8 mouse cellular contexts compared by ENCODE assay signal in the genomic region with DNA sequence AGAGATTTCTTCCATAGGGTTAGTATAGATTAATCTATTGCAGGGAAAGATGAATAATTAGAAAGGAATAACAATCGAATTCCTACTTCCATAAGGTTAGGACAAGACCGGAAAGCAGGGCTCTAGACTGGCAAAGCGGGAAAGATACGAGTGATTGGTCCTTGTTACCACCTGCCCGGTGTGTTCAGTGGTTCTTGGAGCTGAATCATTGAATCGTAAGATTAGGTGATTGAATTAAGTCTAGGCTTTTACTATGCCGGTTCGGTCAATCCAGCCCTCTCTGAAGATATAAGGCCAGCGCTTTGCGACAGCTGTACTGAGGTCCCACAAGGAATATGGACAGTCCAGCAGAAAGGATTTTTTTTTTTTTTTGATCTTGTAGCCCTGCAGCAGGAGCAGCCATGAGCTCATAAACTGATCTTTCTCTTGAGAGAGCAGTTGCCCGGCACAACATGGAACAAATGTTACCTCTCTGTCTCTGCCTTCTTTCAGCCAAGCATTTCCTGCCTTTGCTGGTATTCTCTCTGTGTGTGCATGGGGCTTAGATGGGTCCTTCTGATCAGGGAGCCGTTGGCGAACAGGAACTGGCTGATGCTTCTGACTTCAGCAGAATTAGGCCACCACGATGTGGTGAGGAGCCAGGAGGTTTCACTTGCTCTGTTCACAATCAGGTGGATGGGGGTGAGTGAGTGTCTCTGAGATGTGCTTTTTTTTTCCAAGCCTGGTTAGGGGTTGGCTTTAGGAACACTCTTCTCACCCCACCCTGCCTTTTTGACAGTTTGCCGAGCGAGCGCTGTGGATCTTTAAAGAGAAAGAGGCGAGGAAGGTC. TPM values are rescaled to one million over a fixed set of nuclear protein-coding genes. Genes with fewer than 3 reads are reported as not detected.
DNase-seq lines count a peak whose midpoint lies in the region; ATAC-seq lines count a peak whose summit lies in the region.

No protein-coding gene starts in this region.

- H3K4me1 ChIP-seq in kidney, embryonic 14.5 days (ENCODE audit: control insufficient read depth, insufficient read depth, low read length), result peaks cover 56% of the 10 kb centered on the region
- H3K4me1 ChIP-seq in brown adipose tissue, adult 24 weeks (ENCODE audit: control insufficient read depth, insufficient read depth, insufficient read length, low read length), result peaks cover 61% of the 10 kb centered on the region
- H3K4me1 ChIP-seq in hindbrain, embryonic 12.5 days, result peaks cover 30% of the 10 kb centered on the region
- H3K4me1 ChIP-seq in midbrain, embryonic 16.5 days (ENCODE audit: control insufficient read depth, insufficient read depth, low read length), result peaks cover 28% of the 10 kb centered on the region

- H3K27me3 ChIP-seq in kidney, embryonic 14.5 days (ENCODE audit: control insufficient read depth, insufficient read depth, low read length), result no peaks in the 10 kb centered on the region
- no peaks in the 10 kb centered on the region for H3K27me3 ChIP-seq in hindbrain, embryonic 12.5 days
- H3K27me3 ChIP-seq in midbrain, embryonic 16.5 days (ENCODE audit: control insufficient read depth, insufficient read depth, low read depth, low read length), result no peaks in the 10 kb centered on the region

- peak overlapping the region; percentile 84; the same call in 1 of the 2 replicates for H3K4me2 ChIP-seq in kidney, embryonic 14.5 days (replicated peaks; ENCODE audit: low read depth, low read length)
- peak overlapping the region; percentile 66 for H3K4me2 ChIP-seq in hindbrain, embryonic 12.5 days (replicated peaks)
- peak overlapping the region; percentile 69; the same call in 1 of the 2 replicates for H3K4me2 ChIP-seq in midbrain, embryonic 16.5 days (ENCODE audit: low read length)

- no peak overlapping the region for H3K9ac ChIP-seq in kidney, embryonic 14.5 days (ENCODE audit: low read depth, low read length)
- H3K9ac ChIP-seq in hindbrain, embryonic 12.5 days, result no peak overlapping the region
- H3K9ac ChIP-seq in midbrain, embryonic 16.5 days (ENCODE audit: low read depth, low read length), result no peak overlapping the region

- no peaks in the 10 kb centered on the region for H3K9me3 ChIP-seq in kidney, embryonic 14.5 days (ENCODE audit: control insufficient read depth, low read length)
- H3K9me3 ChIP-seq in hindbrain, embryonic 12.5 days (replicated peaks), result no peaks in the 10 kb centered on the region
- H3K9me3 ChIP-seq in midbrain, embryonic 16.5 days (replicated peaks; ENCODE audit: control insufficient read depth, low read length, poor library complexity, severe bottlenecking), result no peaks in the 10 kb centered on the region

- intact Hi-C loops in left cerebral cortex, postnatal 10 days (cut with DNase I), result loop anchor here (2.0 kb wide), 1 partner anchor 35 kb away; a partner anchor contains a TSS
- intact Hi-C loops in heart, postnatal 14 days (cut with DNase I), result loop anchor here (5.0 kb wide), 1 partner anchor 34 kb away; a partner anchor contains a TSS

- WGBS in kidney, embryonic 14.5 days, result 58% methylated on average over 18 of the region's 18 CpGs
- WGBS in hindbrain, embryonic 12.5 days, result 73% methylated on average over 18 of the region's 18 CpGs
- WGBS in midbrain, embryonic 16.5 days, result 59% methylated on average over 18 of the region's 18 CpGs

- no peak overlapping the region for H3K4me3 ChIP-seq in kidney, embryonic 14.5 days (ENCODE audit: low read length)
- H3K4me3 ChIP-seq in brown adipose tissue, adult 24 weeks (ENCODE audit: insufficient read depth, low read depth, low read length), result peak overlapping the region; percentile 17; the same call in 1 of the 2 replicates
- no peak overlapping the region for H3K4me3 ChIP-seq in hindbrain, embryonic 12.5 days
- H3K4me3 ChIP-seq in midbrain, embryonic 16.5 days (ENCODE audit: low read depth, low read length), result no peak overlapping the region

- no peak for ATAC-seq in kidney, embryonic 14.5 days (ENCODE audit: low FRiP score, low TSS enrichment)
- ATAC-seq in hindbrain, embryonic 12.5 days (ENCODE audit: low FRiP score), result no peak
- no peak for ATAC-seq in midbrain, embryonic 16.5 days

- no peak for DNase-seq in kidney, postnatal 36 days
- no peak for DNase-seq in ovary, postnatal 10 days (ENCODE audit: low spot score)
- no peak for DNase-seq in left cerebral cortex, postnatal 10 days (ENCODE audit: extremely low spot score in 1 of 2, low spot score in 2 of 2)
- DNase-seq in heart, postnatal 14 days, result no peak

- H3K27ac ChIP-seq in kidney, embryonic 14.5 days (ENCODE audit: low read depth, low read length), result no peak overlapping the region; the same call in 1 of the 2 replicates
- H3K27ac ChIP-seq in brown adipose tissue, adult 24 weeks (replicated peaks; ENCODE audit: low read depth, low read length), result peak overlapping the region; percentile 49
- H3K27ac ChIP-seq in hindbrain, embryonic 12.5 days, result peak overlapping the region; percentile 93; the same call in 1 of the 2 replicates
- peak overlapping the region; percentile 98 for H3K27ac ChIP-seq in midbrain, embryonic 16.5 days (ENCODE audit: low read length)

- H3K36me3 ChIP-seq in kidney, embryonic 14.5 days (ENCODE audit: control insufficient read depth, insufficient read depth, low read length), result no peaks in the 10 kb centered on the region
- H3K36me3 ChIP-seq in hindbrain, embryonic 12.5 days, result no peaks in the 10 kb centered on the region
- no peaks in the 10 kb centered on the region for H3K36me3 ChIP-seq in midbrain, embryonic 16.5 days (ENCODE audit: control insufficient read depth, insufficient read depth, low read length)

RNA-seq across cellular contexts. Expression of a gene that starts 35.9 kb away (rescaled TPM):
- 7.3 and 7.7 TPM in 2 replicates for polyA plus RNA-seq in kidney, embryonic 14.5 days (2014; fragmentation: Nextera tagmentation; extraction: Ambion mirVana)
- 15.8 and 21.6 TPM in 2 replicates for polyA plus RNA-seq in brown adipose tissue, adult 24 weeks (2012; ENCODE audit: insufficient read depth, insufficient read length, missing spikeins)
- polyA plus RNA-seq in hindbrain, embryonic 12.5 days (2016; fragmentation: Nextera tagmentation; extraction: Ambion mirVana), result 7.7 and 8.3 TPM in 2 replicates
- polyA plus RNA-seq in midbrain, embryonic 16.5 days (2015; fragmentation: Nextera tagmentation; extraction: Ambion mirVana), result 2.2 and 2.3 TPM in 2 replicates
- 10 to 100 TPM; 11.6 to 12.9 TPM for total RNA-seq in left cerebral cortex, postnatal 10 days (2021)
- total RNA-seq in heart, postnatal 14 days (2021), result 10 to 100 TPM; 76.8 to 79.6 TPM
